Mouse (Mus musculus) olfactory bulb, adult 2 months (tissue): ENCODE results near the gene Pilrb1.

Experiments
- CTCF ChIP-seq: fragments of 200-500 bp; IDR thresholded peaks from 2 replicates; pipeline ENCODE4 v1.5.1; 2012; ENCODE audit warnings: low read depth, mild to moderate bottlenecking, low read length, moderate library complexity; ENCODE audit not compliant: insufficient read depth
- POLR2A ChIP-seq: fragments of 200-500 bp; IDR thresholded peaks from 2 replicates; pipeline ENCODE4 v1.6.1; 2012; ENCODE audit warnings: mild to moderate bottlenecking, low read depth, low read length, moderate library complexity; ENCODE audit not compliant: insufficient read depth

GRCm38 (mm10) chr5:137885894-137886293, 28.0 kb upstream of the Pilrb1 start:
- no peak for TF ChIP-seq POLR2A
- TF ChIP-seq CTCF: no peak
